Mouse (Mus musculus): ENCODE results near the gene Gm5788. TPM values are rescaled to one million over a fixed set of nuclear protein-coding genes. Genes with fewer than 3 reads are reported as not detected.
A peak's percentile ranks its signal among the peaks of the same experiment; 100 is the strongest.
"Not testable (repeated sequence)": the region's sequence is repeated elsewhere in the genome, so short reads cannot be mapped to it uniquely, and the experiment has no call there.

Gene Gm5788
- total RNA-seq (2021) (not detected), polyA plus RNA-seq (2012; rRNA removed) (not detected in 2 replicates)
- long read RNA-seq = 0 reads

GRCm38 (mm10) chr12:87494421-87494820 is at the start of gene Gm5788:
Gene Gm5788, plus strand, starts transcription at chr12:87494721.
- DNase-seq = not testable (repeated sequence)

GRCm38 (mm10) chr12:87449456-87449855 is 45.1 kb upstream of the Gm5788 start:
- no peak for DNase-seq

DNA sequence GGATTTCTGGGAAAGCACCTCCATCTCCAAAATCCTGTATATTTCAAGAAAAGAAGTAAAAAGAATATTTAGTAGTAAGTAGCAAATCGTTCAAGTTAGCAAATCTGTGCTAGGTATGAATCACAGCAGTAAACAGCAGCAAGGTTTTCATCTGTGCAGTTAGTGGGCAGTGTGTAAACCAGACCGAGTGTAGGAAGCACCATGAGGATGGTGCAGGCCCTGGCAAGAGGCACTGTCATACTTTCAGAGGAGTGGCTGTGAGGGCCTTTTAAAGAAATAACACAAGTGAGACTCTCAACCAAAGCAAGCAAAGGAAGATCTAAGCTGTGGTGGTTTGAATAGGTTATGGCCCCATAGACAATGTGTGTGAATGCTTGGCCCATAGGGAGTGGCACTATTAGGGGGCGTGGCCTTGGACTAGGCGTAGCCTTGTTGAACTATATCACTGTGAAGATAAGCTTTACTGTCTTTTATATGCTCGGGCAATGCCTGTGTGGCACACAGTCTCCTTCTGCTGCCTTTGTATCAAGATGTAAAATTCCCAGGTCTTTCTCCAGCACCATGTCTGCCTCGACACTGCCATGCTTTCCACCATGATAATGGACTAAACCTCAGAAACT is 29.7 kb upstream of the Gm5788 start:
- no peak for DNase-seq

GRCm38 (mm10) chr12:87470263-87471136 is 24.0 kb upstream of the Gm5788 start:
- DNase-seq = peak; percentile 11

DNA sequence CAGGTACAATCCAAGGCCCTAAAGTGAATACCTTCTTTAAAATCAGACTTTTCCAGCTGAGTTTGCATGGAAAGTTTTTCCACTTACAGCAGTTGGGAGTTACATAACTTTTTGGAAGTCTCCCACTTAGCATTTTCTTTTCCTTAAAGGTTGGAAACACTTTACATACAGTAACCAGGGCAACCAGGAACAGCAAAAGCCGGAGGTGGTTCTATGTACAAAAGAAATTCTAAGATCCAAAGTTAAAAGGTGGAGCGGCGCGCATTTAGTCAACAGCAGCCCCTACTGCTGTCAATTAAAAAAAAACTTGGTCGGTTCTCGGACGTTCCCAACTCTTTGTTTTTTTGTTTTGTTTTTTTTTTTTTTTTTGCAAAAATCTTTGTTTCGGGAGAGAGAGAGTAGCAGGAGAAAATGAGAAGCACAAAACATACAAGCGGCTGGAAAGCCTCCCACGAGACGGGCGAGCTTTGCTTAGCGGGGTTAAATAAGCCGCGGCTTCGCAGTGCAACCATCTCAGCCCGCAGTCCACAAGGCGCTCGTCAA is 23.0 kb upstream of the Gm5788 start:
- no peak for DNase-seq

DNA sequence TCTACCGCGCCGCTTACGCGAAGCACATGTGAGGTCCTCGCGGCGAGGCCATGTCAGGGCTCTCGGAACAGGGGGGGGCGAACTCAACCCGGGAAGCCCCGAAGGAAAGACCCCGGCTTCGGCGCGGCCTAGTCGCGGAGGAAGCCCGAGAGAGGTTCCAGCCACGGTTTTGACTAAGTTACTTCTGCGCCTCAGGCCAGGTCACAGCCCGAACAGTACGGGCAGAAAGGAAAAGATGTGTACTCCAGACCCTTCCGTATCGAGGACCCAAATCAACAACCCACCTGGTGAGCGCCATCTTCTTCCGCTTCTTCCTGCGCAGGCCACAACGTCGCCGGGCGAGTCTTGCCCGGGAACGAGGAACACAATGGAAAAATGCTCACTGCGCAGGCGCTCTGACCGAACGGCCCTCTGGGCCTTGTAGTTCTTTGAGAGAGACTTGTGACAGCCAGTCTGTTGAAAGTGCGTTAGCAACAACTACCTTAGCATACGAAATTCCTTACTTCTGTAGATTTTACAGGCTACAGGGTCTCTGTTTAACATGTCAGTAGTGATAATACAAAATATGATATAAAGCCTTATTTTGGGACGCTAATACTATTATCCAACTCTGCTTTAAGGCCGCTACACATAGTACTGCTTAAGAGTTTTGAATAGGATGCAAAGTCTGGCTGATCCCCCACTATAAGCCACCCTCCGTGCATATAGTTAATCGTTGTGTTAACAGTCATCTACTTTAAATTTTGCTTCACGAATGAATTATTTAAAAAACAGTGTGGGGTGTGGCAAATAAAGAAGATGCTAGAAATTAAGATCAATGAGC is 22.3 kb upstream of the Gm5788 start, which contains the start of gene Snw1:
Snw1 (minus strand) TSS at position 311 of the 823 bp plus-strand sequence.
- peak; percentile 95 for DNase-seq

- no peak for DNase-seq
Measured at GRCm38 (mm10) chr12:87474756-87475155, 19.8 kb upstream of the Gm5788 start.

DNA sequence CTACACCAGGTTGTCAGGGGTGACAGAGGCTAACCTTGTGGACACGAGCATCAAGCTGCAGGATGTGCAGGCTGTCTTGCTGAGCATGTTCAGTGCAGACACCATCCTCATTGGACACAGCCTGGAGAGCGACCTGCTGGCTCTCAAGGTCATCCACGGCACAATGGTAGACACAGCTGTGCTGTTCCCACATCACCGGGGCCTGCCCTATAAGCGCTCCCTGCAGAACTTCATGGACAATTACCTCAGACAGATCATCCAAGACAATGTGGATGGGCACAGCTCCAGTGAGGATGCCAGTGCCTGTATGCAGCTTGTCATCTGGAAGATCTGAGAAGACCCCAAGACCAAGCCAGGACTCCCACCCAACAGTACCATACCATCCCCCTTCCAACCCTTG is 12.0 kb upstream of the Gm5788 start:
- DNase-seq = not testable (repeated sequence)

DNA sequence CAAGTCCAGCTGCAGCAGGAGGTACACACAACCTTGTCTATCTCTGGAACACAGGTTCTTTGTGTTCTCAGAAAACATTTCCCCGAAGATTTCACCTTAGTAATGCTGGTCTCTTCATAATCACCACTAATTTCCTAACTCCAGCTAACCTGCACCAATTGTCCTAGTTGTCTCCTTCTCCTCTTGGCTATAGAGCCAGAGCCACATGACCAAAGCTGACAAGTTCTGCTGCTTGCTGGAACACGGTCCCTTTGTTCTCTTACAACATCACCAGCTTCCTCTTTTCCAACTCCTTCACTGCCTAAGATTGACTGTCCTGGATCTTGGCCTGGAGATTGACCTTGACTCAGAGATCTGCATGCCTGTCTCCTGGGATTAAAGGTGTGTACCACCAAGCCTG is 5.8 kb upstream of the Gm5788 start:
- DNase-seq = not testable (repeated sequence)

DNA sequence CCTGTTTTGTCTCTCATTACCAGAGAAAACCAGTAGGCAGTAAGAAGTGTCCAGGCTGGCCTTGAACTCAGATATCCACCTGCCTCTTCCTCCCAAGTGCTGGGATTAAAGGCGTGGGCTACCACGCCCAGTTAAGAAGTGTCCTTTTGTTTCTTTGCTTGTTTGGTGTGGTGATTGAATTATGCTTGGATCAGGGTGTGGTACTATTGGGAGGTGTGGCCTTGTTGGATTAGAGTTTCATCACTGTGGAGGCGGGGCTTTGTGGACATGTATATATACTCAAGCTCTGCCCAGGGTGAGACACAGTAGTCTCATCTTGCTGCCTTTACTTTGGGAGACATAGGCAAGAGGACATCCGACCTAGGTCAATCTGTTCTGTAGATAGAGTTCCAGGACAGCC is 19.5 kb downstream of the Gm5788 start, which contains the start of gene Gm8300:
Gm8300 (plus strand) TSS at position 301 of the 400 bp plus-strand sequence.
- not testable (repeated sequence) for DNase-seq

- not testable (repeated sequence) for DNase-seq
Measured at GRCm38 (mm10) chr12:87519616-87520015, 25.1 kb downstream of the Gm5788 start.

DNA sequence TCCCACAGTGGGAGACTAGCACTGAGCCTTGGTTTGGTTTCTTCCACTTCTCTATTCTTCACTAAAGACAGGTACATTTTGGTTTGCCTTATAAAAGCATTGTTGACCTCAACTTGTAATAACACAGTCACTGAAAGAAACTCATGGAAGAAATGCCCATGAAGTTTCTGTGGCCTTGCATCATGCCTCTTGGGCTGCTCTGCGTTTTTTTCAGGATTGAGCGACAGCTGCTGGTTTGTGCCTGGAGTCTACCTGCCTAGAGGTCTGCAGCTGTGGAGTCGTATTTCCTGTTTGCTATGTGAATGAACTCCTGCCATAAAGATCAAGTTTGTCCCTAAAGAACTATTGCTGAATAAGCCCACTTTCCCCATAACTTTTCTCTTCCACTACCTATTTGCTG is 49.4 kb downstream of the Gm5788 start:
- no peak for DNase-seq

Other genes with a start within 250 kb of the Gm5788 start
- gene Vipas39, start 228.5 kb upstream of the Gm5788 start, total RNA-seq (2021) = 10 to 100 TPM; 38.0 to 40.9 TPM
- gene Vipas39, start 228.5 kb upstream of the Gm5788 start, polyA plus RNA-seq (2012; rRNA removed) = 14.1 and 14.2 TPM in 2 replicates
- gene Ahsa1, start 228.2 kb upstream of the Gm5788 start, total RNA-seq (2021) = 100 to 1,000 TPM; 160 to 227 TPM
- 33.4 and 41.8 TPM in 2 replicates for gene Ahsa1, start 228.2 kb upstream of the Gm5788 start, polyA plus RNA-seq (2012; rRNA removed)
- gene Ism2, start 195.0 kb upstream of the Gm5788 start, total RNA-seq (2021) = not detected
- 0.07 and 0.16 TPM in 2 replicates for gene Ism2, start 195.0 kb upstream of the Gm5788 start, polyA plus RNA-seq (2012; rRNA removed)
- 100 to 1,000 TPM; 176 to 197 TPM for gene Sptlc2, start 106.4 kb upstream of the Gm5788 start, total RNA-seq (2021)
- 29.7 and 61.1 TPM in 2 replicates for gene Sptlc2, start 106.4 kb upstream of the Gm5788 start, polyA plus RNA-seq (2012; rRNA removed)
- 100 to 1,000 TPM; 182 to 188 TPM for gene Slirp, start 50.8 kb upstream of the Gm5788 start, total RNA-seq (2021)
- gene Slirp, start 50.8 kb upstream of the Gm5788 start, polyA plus RNA-seq (2012; rRNA removed) = 5.1 TPM in 2 replicates
- 10 to 100 TPM; 15.3 to 28.5 TPM for gene Alkbh1, start 50.7 kb upstream of the Gm5788 start, total RNA-seq (2021)
- gene Alkbh1, start 50.7 kb upstream of the Gm5788 start, polyA plus RNA-seq (2012; rRNA removed) = 11.3 and 13.3 TPM in 2 replicates
- 10 to 100 TPM; 60.7 to 75.1 TPM for gene Snw1, start 22.4 kb upstream of the Gm5788 start, total RNA-seq (2021)
- 2.1 and 2.3 TPM in 2 replicates for gene Snw1, start 22.4 kb upstream of the Gm5788 start, polyA plus RNA-seq (2012; rRNA removed)
- not detected for gene Gm8300, start 19.6 kb downstream of the Gm5788 start, total RNA-seq (2021)
- gene Gm8300, start 19.6 kb downstream of the Gm5788 start, polyA plus RNA-seq (2012; rRNA removed) = not detected in 2 replicates
- gene Oog1, start 108.0 kb downstream of the Gm5788 start, total RNA-seq (2021) = not detected
- gene Oog1, start 108.0 kb downstream of the Gm5788 start, polyA plus RNA-seq (2012; rRNA removed) = not detected in 2 replicates
- not detected for gene Gm4027, start 124.1 kb downstream of the Gm5788 start, total RNA-seq (2021)
- gene Gm4027, start 124.1 kb downstream of the Gm5788 start, polyA plus RNA-seq (2012; rRNA removed) = not detected in 2 replicates
- not detected for gene Gm16381, start 149.9 kb downstream of the Gm5788 start, total RNA-seq (2021)
- gene Gm16381, start 149.9 kb downstream of the Gm5788 start, polyA plus RNA-seq (2012; rRNA removed) = not detected in 2 replicates

All from adrenal gland, adult 2 months (tissue).